Mouse (Mus musculus) cerebellum, postnatal 36 days (tissue): Measurements from ENCODE around the gene Atp5g3.

Experiments used
- DNase-seq, 2 experiments: peaks; one replicate each; pipeline ENCODE4 v3.0.0; 2021 to 2022; ENCODE audit warnings: mixed read lengths in 2 of 2

Gene Atp5g3

GRCm38 (mm10) chr2:73893473-73894270 is 17.5 kb downstream of the Atp5g3 start:
- DNase-seq, result peak in 1 of 2 experiments; percentile 11

GRCm38 (mm10) chr2:73892464-73893296 is 18.4 kb downstream of the Atp5g3 start, which contains the start of gene Atf2:
Atf2 (minus strand) TSS chr2:73892639.
- DNase-seq, result peak; percentile 99 to 100

- peak in 1 of 2 experiments; percentile 58 for DNase-seq
Observed at GRCm38 (mm10) chr2:73891701-73892463, 19.2 kb downstream of the Atp5g3 start.

GRCm38 (mm10) chr2:73885997-73886396 is 25.1 kb downstream of the Atp5g3 start:
- DNase-seq, result no peak

GRCm38 (mm10) chr2:73877891-73878290 is 33.2 kb downstream of the Atp5g3 start:
- DNase-seq, result no peak

- DNase-seq, result peak; percentile 33 to 46
Observed at GRCm38 (mm10) chr2:73867764-73868487, 43.2 kb downstream of the Atp5g3 start.

- DNase-seq, result no peak
Observed at GRCm38 (mm10) chr2:73860046-73860624, 51.0 kb downstream of the Atp5g3 start.
